In genomic region chr13:3866355-3867052, GRCm38 (mm10) we compare ENCODE assay signal across 17 mouse cellular contexts. TPM values are rescaled to one million over a fixed set of nuclear protein-coding genes. Genes with fewer than 3 reads are reported as not detected.
DNase-seq lines count a peak whose midpoint lies in the region; ATAC-seq and TF ChIP-seq lines count a peak whose summit lies in the region.
"Had no signal": no experiment of that assay in that cellular context is flagged by ENCODE, and none has a peak within 500 bp of the region (broad histone marks: within the 10 kb centered on the region; RNA-seq: fewer than 3 reads in every experiment).

No protein-coding gene starts in this region.

- 0 out of 2 replicates have a peak overlapping the region, but pooled peaks have one; percentile 14 for H3K27ac ChIP-seq in intestine, embryonic 14.5 days (ENCODE audit: low read depth)
- no peak overlapping the region for H3K27ac ChIP-seq in intestine, postnatal 0 days (ENCODE audit: low read depth, low read length)
- H3K27ac ChIP-seq in limb, embryonic 10.5 days, result peak overlapping the region; percentile 39; the same call in 1 of the 2 replicates
- H3K27ac ChIP-seq in forebrain, embryonic 12.5 days, result no peak overlapping the region
- H3K27ac ChIP-seq: hindbrain, embryonic 13.5 days; lung, embryonic 15.5 days had no signal

- 68% methylated on average over 8 of the region's 8 CpGs for WGBS in intestine, embryonic 14.5 days
- 67% methylated on average over 8 of the region's 8 CpGs for WGBS in intestine, postnatal 0 days
- 90% methylated on average over 8 of the region's 8 CpGs for WGBS in limb, embryonic 10.5 days
- WGBS in forebrain, embryonic 12.5 days, result 87% methylated on average over 8 of the region's 8 CpGs

- no peaks in the 10 kb centered on the region for H3K36me3 ChIP-seq in intestine, embryonic 14.5 days (ENCODE audit: control insufficient read depth, insufficient read depth, low read length)
- no peaks in the 10 kb centered on the region for H3K36me3 ChIP-seq in intestine, postnatal 0 days (ENCODE audit: control insufficient read depth, insufficient read depth)
- H3K36me3 ChIP-seq in limb, embryonic 10.5 days, result no peaks in the 10 kb centered on the region
- no peaks in the 10 kb centered on the region for H3K36me3 ChIP-seq in forebrain, embryonic 12.5 days (replicated peaks)
- H3K36me3 ChIP-seq: hindbrain, embryonic 13.5 days; lung, embryonic 15.5 days had no signal

- H3K9ac ChIP-seq in intestine, embryonic 14.5 days (ENCODE audit: low read length), result no peak overlapping the region
- no peak overlapping the region for H3K9ac ChIP-seq in intestine, postnatal 0 days (ENCODE audit: low read depth, low read length)
- H3K9ac ChIP-seq in forebrain, embryonic 12.5 days, result no peak overlapping the region
- H3K9ac ChIP-seq: hindbrain, embryonic 13.5 days; lung, embryonic 15.5 days had no signal

- H3K4me2 ChIP-seq in intestine, embryonic 14.5 days (ENCODE audit: low read length), result no peak overlapping the region
- no peak overlapping the region for H3K4me2 ChIP-seq in intestine, postnatal 0 days (replicated peaks; ENCODE audit: low read depth)
- no peak overlapping the region for H3K4me2 ChIP-seq in forebrain, embryonic 12.5 days
- H3K4me2 ChIP-seq: hindbrain, embryonic 13.5 days; lung, embryonic 15.5 days; midbrain, embryonic 11.5 days had no signal

- TF ChIP-seq CTCF in intestine, postnatal 0 days (IDR thresholded peaks at IDR 0.05; ENCODE audit: low read depth), result no peak

- no peak for DNase-seq in intestine, embryonic 14.5 days (ENCODE audit: low spot score)
- DNase-seq in c-Kit-negative CD71-positive TER-119-positive erythroid progenitor cells, embryonic 14.5 days (ENCODE audit: low read depth, low spot score), result peak; percentile 58
- DNase-seq in limb, embryonic 10.5 days (ENCODE audit: low spot score), result no peak
- no peak for DNase-seq in yolk sac, embryonic 10.5 days (ENCODE audit: low spot score)
- no peak for DNase-seq in cerebellum, adult 9-10 months
- DNase-seq: adrenal gland, adult 8-10 months; gastrocnemius, postnatal 36 days; thymus, postnatal 25 days had no signal

- no peaks in the 10 kb centered on the region for H3K27me3 ChIP-seq in intestine, embryonic 14.5 days (replicated peaks; ENCODE audit: control insufficient read depth, insufficient read depth, low read length)
- H3K27me3 ChIP-seq in intestine, postnatal 0 days (replicated peaks; ENCODE audit: control insufficient read depth, insufficient read depth, low read length), result no peaks in the 10 kb centered on the region
- no peaks in the 10 kb centered on the region for H3K27me3 ChIP-seq in limb, embryonic 10.5 days (ENCODE audit: low read depth, poor library complexity, severe bottlenecking)
- no peaks in the 10 kb centered on the region for H3K27me3 ChIP-seq in forebrain, embryonic 12.5 days
- H3K27me3 ChIP-seq: hindbrain, embryonic 13.5 days; lung, embryonic 15.5 days; Patski had no signal

- ATAC-seq in intestine, embryonic 14.5 days (replicated peaks; ENCODE audit: low FRiP score, low TSS enrichment, low read depth), result no peak
- no peak for ATAC-seq in intestine, postnatal 0 days
- peak; percentile 52 for ATAC-seq in megakaryocyte-erythroid progenitor cell, adult 5-6 weeks (replicated peaks; ENCODE audit: low FRiP score, low TSS enrichment, poor library complexity, severe bottlenecking)
- no peak for ATAC-seq in forebrain, embryonic 12.5 days (ENCODE audit: low FRiP score)

- no peak overlapping the region for H3K4me3 ChIP-seq in intestine, embryonic 14.5 days (ENCODE audit: low read depth, low read length)
- no peak overlapping the region for H3K4me3 ChIP-seq in intestine, postnatal 0 days (ENCODE audit: low read depth, low read length)
- no peak overlapping the region for H3K4me3 ChIP-seq in limb, embryonic 10.5 days
- H3K4me3 ChIP-seq in forebrain, embryonic 12.5 days (replicated peaks), result no peak overlapping the region
- H3K4me3 ChIP-seq: hindbrain, embryonic 13.5 days; lung, embryonic 15.5 days had no signal

- no peaks in the 10 kb centered on the region for H3K4me1 ChIP-seq in intestine, embryonic 14.5 days (replicated peaks; ENCODE audit: control insufficient read depth, insufficient read depth, low read length)
- no peaks in the 10 kb centered on the region for H3K4me1 ChIP-seq in intestine, postnatal 0 days (replicated peaks; ENCODE audit: control insufficient read depth, insufficient read depth, low read length)
- no peaks in the 10 kb centered on the region for H3K4me1 ChIP-seq in limb, embryonic 10.5 days
- H3K4me1 ChIP-seq in forebrain, embryonic 12.5 days, result no peaks in the 10 kb centered on the region
- H3K4me1 ChIP-seq: hindbrain, embryonic 13.5 days had no signal

- H3K9me3 ChIP-seq in intestine, embryonic 14.5 days (ENCODE audit: control insufficient read depth, low read length), result no peaks in the 10 kb centered on the region
- no peaks in the 10 kb centered on the region for H3K9me3 ChIP-seq in intestine, postnatal 0 days (ENCODE audit: control insufficient read depth)
- H3K9me3 ChIP-seq in limb, embryonic 10.5 days (replicated peaks), result no peaks in the 10 kb centered on the region
- H3K9me3 ChIP-seq in forebrain, embryonic 12.5 days, result no peaks in the 10 kb centered on the region
- H3K9me3 ChIP-seq: hindbrain, embryonic 13.5 days; lung, embryonic 15.5 days had no signal

RNA-seq across cellular contexts. Expression of gene Calm5, which starts 12.5 kb away (rescaled TPM):
- polyA plus RNA-seq in intestine, embryonic 14.5 days (2014; fragmentation: Nextera tagmentation; extraction: Ambion mirVana), result not detected in 2 replicates
- polyA plus RNA-seq in intestine, postnatal 0 days (2015; fragmentation: Nextera tagmentation; extraction: Ambion mirVana), result not detected in 2 replicates
- polyA plus RNA-seq in limb, embryonic 10.5 days (2016; fragmentation: Nextera tagmentation; extraction: Ambion mirVana), result not detected in 2 replicates
- not detected in 2 replicates for total RNA-seq in megakaryocyte-erythroid progenitor cell, adult 5-6 weeks (2014; fragmentation: Nextera tagmentation)
- total RNA-seq in megakaryocyte-erythroid progenitor cell, adult 5-6 weeks (2017), result not detected in 2 replicates
- polyA plus RNA-seq in forebrain, embryonic 12.5 days (2016; fragmentation: Nextera tagmentation; extraction: Ambion mirVana), result not detected in 2 replicates
- total RNA-seq: adrenal gland, adult 8-10 months; gastrocnemius, postnatal 36 days; left cerebral cortex, postnatal 25 days had no signal
- polyA plus RNA-seq: hindbrain, embryonic 13.5 days; lung, embryonic 15.5 days; midbrain, embryonic 11.5 days; neural tube, embryonic 11.5 days; Patski had no signal

RNA-seq across cellular contexts. Expression of gene Calm4, which starts 28.9 kb away (rescaled TPM):
- not detected in 2 replicates for polyA plus RNA-seq in intestine, embryonic 14.5 days (2014; fragmentation: Nextera tagmentation; extraction: Ambion mirVana)
- polyA plus RNA-seq in intestine, postnatal 0 days (2015; fragmentation: Nextera tagmentation; extraction: Ambion mirVana), result not detected in 2 replicates
- polyA plus RNA-seq in limb, embryonic 10.5 days (2016; fragmentation: Nextera tagmentation; extraction: Ambion mirVana), result not detected in 2 replicates
- not detected in 2 replicates for total RNA-seq in megakaryocyte-erythroid progenitor cell, adult 5-6 weeks (2014; fragmentation: Nextera tagmentation)
- total RNA-seq in megakaryocyte-erythroid progenitor cell, adult 5-6 weeks (2017), result not detected in 2 replicates
- polyA plus RNA-seq in forebrain, embryonic 12.5 days (2016; fragmentation: Nextera tagmentation; extraction: Ambion mirVana), result not detected in 2 replicates
- total RNA-seq: adrenal gland, adult 8-10 months; gastrocnemius, postnatal 36 days; left cerebral cortex, postnatal 25 days had no signal
- polyA plus RNA-seq: hindbrain, embryonic 13.5 days; lung, embryonic 15.5 days; midbrain, embryonic 11.5 days; neural tube, embryonic 11.5 days; Patski had no signal

RNA-seq across cellular contexts. Expression of gene Net1, which starts 51.5 kb away (rescaled TPM):
- polyA plus RNA-seq in intestine, embryonic 14.5 days (2014; fragmentation: Nextera tagmentation; extraction: Ambion mirVana), result 83.5 and 86.4 TPM in 2 replicates
- 106 and 109 TPM in 2 replicates for polyA plus RNA-seq in intestine, postnatal 0 days (2015; fragmentation: Nextera tagmentation; extraction: Ambion mirVana)
- 70.6 and 101 TPM in 2 replicates for polyA plus RNA-seq in limb, embryonic 10.5 days (2016; fragmentation: Nextera tagmentation; extraction: Ambion mirVana)
- 112 and 118 TPM in 2 replicates for total RNA-seq in megakaryocyte-erythroid progenitor cell, adult 5-6 weeks (2014; fragmentation: Nextera tagmentation)
- 315 and 336 TPM in 2 replicates for total RNA-seq in megakaryocyte-erythroid progenitor cell, adult 5-6 weeks (2017)
- polyA plus RNA-seq in forebrain, embryonic 12.5 days (2016; fragmentation: Nextera tagmentation; extraction: Ambion mirVana), result 49.2 and 55.7 TPM in 2 replicates

RNA-seq across cellular contexts. Expression of gene Tubal3, which starts 51.6 kb away (rescaled TPM):
- polyA plus RNA-seq in intestine, embryonic 14.5 days (2014; fragmentation: Nextera tagmentation; extraction: Ambion mirVana), result 6.7 and 9.2 TPM in 2 replicates
- polyA plus RNA-seq in intestine, postnatal 0 days (2015; fragmentation: Nextera tagmentation; extraction: Ambion mirVana), result 44.1 and 58.4 TPM in 2 replicates
- not detected in 2 replicates for polyA plus RNA-seq in limb, embryonic 10.5 days (2016; fragmentation: Nextera tagmentation; extraction: Ambion mirVana)
- 0.52 TPM in 1 of 2 replicates, not detected in the other for total RNA-seq in megakaryocyte-erythroid progenitor cell, adult 5-6 weeks (2014; fragmentation: Nextera tagmentation)
- not detected in 2 replicates for total RNA-seq in megakaryocyte-erythroid progenitor cell, adult 5-6 weeks (2017)
- not detected in 2 replicates for polyA plus RNA-seq in forebrain, embryonic 12.5 days (2016; fragmentation: Nextera tagmentation; extraction: Ambion mirVana)
- total RNA-seq: adrenal gland, adult 8-10 months; gastrocnemius, postnatal 36 days; left cerebral cortex, postnatal 25 days had no signal
- polyA plus RNA-seq: hindbrain, embryonic 13.5 days; lung, embryonic 15.5 days; midbrain, embryonic 11.5 days; neural tube, embryonic 11.5 days; Patski had no signal

Comparison
In these comparisons a context has a peak if more than half of its experiments do, and no peak if none do; other contexts are left out.
1. H3K27ac ChIP-seq: peak in intestine, embryonic 14.5 days (single experiment) and limb, embryonic 10.5 days (single experiment); none in intestine, postnatal 0 days (single experiment) and forebrain, embryonic 12.5 days (single experiment).